Mouse (Mus musculus) ovary, postnatal 36 days (tissue): Measurements from ENCODE around the gene Srsf4.

Experiments
- DNase-seq: peaks from one replicate; pipeline ENCODE4 v3.0.0; 2022; ENCODE audit warnings: low spot score, mixed read lengths

Gene Srsf4

GRCm38 (mm10) chr4:131872672-131873292, 635 bp upstream of the Srsf4 start:
- DNase-seq: no peak

DNA sequence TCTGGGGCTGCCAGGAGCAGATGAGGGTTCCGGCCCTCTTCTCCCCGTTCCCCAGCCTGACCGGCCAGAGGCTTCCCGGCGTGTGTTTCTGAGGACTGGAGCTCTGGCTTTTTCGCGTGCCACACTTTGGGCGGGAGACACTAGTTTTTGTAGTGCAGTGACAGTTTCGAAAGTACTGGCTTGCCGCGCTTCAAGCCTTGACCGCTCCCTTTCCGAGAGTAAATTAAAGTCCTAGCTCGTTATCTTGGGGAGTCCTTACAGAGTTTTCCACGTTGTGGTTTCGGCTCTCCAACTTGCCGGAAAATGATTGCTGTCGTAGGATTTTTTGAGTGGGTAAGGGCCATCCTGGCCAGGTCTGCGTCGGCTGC, 736 bp downstream of the Srsf4 start:
- no peak for DNase-seq

DNA sequence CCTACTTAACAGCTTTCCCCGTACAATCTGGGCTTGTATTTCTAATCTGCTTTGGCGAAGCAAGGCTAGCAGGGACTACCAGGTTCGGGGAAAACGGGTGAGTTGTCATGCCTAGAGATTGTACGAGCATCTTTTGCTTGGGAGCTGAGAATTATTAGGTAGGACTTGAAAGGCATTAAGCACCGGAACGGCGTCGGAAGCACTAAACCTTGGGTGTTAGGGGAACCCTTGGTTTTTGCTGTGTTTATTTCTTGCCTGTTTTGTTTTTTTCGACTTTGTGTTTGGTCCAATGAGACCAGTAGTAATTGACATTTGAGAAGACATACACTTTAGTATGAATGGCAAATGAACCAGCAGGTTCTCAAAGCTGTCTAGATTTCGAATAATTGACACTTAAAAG, 1.1 kb downstream of the Srsf4 start:
- DNase-seq: no peak

GRCm38 (mm10) chr4:131875242-131875641, 1.8 kb downstream of the Srsf4 start:
- DNase-seq: no peak

- no peak for DNase-seq
These were observed 3.4 kb downstream of the Srsf4 start for GRCm38 (mm10) chr4:131876836-131877235.

DNA sequence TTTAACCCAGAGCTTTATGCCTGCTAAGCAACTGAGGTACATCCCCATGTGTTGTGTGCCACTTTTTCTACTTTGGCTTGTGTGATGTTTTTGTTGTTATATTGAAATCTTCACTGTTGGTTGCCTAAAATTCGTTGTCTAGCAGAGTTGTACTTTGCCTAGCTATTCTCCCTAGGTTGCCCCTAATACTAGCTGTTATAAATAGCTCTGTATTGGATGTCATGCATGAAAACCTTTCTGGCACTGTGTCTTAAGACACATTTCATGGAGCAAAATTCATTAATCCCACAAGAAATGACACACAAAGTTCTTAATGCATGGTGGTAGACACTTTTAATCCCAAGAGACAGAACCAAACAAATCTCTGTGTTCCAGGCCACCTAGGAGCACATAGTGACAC, 6.3 kb downstream of the Srsf4 start:
- no peak for DNase-seq

- no peak for DNase-seq
These were observed 7.9 kb downstream of the Srsf4 start for GRCm38 (mm10) chr4:131881306-131881705.

DNA sequence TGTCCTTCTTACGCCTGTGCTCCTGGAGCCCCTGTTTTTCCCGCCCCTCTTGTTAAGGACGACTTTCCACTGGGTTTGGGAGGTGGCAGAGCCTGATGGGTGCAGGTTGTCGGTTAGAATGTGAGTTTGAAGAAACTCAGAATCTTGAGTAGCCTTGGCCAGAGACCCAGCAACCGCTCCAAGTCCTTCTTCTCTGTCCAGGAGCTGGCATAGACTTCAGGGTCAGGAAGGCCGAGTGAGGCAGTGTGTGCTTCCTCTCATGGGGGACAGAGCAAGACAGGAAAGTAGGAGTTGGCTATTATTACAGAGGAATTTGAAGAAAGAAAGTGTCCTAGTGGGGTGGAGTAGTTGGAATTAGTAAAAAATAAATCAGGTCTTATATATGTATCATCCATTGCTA, 10.2 kb downstream of the Srsf4 start:
- DNase-seq: no peak

- DNase-seq: no peak
These were observed 12.0 kb downstream of the Srsf4 start for GRCm38 (mm10) chr4:131885376-131885775.

DNA sequence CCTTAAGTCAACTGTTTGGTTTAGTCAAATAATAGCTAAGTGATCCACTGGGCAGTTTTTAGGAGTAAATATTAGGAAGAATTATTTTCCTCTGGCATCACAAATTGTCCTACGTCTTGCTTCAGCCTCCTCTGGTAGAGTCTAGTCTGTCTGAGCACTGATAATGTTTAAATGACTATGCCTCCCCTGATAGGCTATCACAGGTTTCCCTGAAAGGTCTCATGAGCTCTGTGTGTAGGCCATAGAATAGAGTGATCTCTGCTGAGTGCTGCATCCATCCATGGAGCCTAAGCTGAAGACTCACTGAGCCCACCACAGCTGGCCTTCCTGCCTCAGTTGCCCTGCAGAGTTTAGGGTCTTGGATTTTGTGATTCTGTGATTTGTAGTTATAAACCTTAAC, 15.1 kb downstream of the Srsf4 start:
- no peak for DNase-seq

DNA sequence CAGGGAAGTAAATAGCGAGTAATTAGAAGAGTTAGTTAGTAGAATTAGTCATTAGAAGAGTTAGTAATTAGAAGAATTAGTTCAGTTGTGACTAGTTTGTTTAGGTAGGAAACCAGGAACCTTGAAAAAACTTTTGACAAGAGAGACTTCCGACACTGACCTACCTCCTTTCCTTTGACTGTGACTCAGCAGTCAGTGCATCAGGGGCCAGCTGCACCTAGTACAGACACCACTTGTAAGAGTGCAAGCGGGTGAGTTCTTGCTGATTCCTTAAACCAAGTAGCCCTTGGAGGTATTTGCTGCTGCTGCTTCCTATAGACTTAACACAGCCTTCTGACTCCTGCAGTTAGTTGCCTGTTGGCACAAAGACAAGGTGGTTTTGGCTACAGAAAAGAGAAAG, 17.3 kb downstream of the Srsf4 start:
- DNase-seq: no peak

DNA sequence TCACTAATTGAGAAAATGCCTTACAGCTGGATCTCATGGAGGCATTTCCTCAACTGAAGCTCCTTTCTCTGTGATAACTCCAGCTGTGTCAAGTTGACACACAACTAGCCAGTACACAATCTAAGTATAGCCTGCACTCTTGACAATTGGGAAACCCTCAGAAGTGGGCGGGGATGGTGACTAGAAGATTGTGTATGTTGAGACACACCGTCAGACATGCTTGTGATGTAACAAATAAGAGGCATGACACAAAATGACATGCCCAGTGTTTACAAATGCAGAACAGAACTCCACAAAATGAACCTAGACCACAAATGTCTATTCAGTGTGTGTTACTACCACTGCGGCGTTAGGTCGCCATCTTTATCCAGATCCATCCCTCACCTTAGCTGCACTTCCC, 23.7 kb downstream of the Srsf4 start:
- no peak for DNase-seq

GRCm38 (mm10) chr4:131897787-131898186, 24.4 kb downstream of the Srsf4 start:
- DNase-seq: no peak

GRCm38 (mm10) chr4:131898503-131899179, 25.2 kb downstream of the Srsf4 start:
- DNase-seq: no peak

DNA sequence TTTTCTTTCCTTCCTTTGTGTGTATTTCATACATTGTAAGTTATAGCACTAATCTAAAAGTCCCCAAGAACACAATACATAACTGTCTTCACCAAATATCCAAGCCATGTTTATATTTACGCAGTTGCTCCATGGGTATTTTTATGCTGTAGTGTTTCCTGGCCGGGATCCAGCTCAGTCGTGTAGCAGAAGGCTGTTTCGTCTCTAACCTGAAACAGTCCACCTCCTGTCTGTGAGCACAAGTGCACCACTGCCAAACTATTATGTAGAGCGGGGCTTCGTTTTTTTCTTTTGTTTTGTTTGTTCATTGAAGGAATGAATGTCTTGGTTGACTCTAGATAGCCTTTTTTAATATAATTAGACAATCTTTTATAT, 25.8 kb downstream of the Srsf4 start:
- no peak for DNase-seq

GRCm38 (mm10) chr4:131901090-131901489, 27.7 kb downstream of the Srsf4 start:
- DNase-seq: no peak

- DNase-seq: no peak
These were observed 31.1 kb downstream of the Srsf4 start for GRCm38 (mm10) chr4:131904478-131904877.

GRCm38 (mm10) chr4:131906423-131906822, 33.0 kb downstream of the Srsf4 start:
- DNase-seq: no peak

GRCm38 (mm10) chr4:131907912-131908311, 34.5 kb downstream of the Srsf4 start:
- DNase-seq: no peak

- DNase-seq: no peak
These were observed 37.0 kb downstream of the Srsf4 start for GRCm38 (mm10) chr4:131910237-131910994.

DNA sequence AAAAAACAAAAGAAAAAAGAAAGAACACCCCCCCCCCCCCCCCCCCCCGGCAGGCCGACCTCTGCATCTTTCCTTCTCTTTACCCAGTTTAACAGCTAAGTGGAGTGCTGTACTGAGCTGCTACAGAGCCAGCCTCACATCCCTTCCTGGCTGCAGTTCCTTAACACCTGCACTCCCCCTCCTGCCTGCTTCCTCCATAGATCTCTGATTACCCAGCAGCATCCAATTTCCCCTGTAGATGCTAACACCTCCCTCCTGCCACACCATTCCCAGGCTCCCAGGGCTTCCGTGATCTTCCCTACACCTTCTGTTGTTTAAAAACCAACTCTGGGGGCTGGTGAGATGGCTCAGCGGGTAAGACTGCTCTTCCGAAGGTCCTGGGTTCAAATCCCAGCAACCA, 38.1 kb downstream of the Srsf4 start:
- DNase-seq: no peak

- no peak for DNase-seq
These were observed 40.1 kb downstream of the Srsf4 start for GRCm38 (mm10) chr4:131913526-131913925.

DNA sequence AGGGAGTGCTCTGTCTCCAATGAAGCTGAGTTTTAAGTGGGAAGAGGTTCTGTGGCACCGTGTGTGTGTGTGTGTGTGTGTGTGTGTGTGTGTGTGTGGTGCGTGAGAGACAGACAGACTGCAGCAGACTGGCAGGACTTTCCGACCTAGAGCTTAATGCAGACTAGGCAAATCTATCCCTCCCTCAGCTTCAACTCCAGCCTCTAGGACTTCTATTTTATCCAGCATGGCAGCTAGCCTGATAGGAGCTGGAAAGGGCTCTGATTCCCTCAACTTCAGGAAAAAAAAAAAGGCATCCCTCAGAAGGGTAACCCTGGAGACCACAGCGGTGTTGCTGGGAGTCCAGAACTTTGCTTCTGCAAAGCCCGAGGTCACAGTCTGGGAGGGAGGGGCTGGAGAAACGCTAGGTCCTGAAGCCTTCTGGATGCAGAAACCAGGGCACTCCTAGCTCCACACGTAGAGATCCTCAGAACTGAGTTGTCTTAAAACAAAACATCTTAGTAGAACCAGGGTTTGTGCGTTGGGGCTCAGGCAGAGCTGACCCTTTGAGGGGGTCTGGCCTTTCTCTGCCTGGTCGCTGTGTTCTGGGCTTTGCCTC, 40.7 kb downstream of the Srsf4 start:
- DNase-seq: no peak
